Mouse (Mus musculus): ENCODE measurements around the gene Usp4. TPM values are rescaled to one million over a fixed set of nuclear protein-coding genes. Genes with fewer than 3 reads are reported as not detected.
A peak's percentile ranks its signal among the peaks of the same experiment; 100 is the strongest.

The Usp4 gene
- polyA plus RNA-seq, 1 experiment from 2014 or later, result 163 TPM

- Histone ChIP-seq H3K9me3 (ENCODE audit: control insufficient read depth, low read length) (no peaks in the 10 kb centered on the region), H3K36me3 (ENCODE audit: control insufficient read depth, insufficient read depth) (peaks cover 19% of the 10 kb centered on the region), H3K4me1 (replicated peaks; ENCODE audit: control insufficient read depth, insufficient read depth, low read length) (no peaks in the 10 kb centered on the region), H3K9ac (replicated peaks; ENCODE audit: low read depth, low read length) (no peak overlapping the region), H3K4me2 (ENCODE audit: low read length) (no peak overlapping the region), H3K4me3 (replicated peaks; ENCODE audit: low read length) (no peak overlapping the region), H3K27ac (ENCODE audit: low read length) (no peak overlapping the region), H3K27me3 (replicated peaks; ENCODE audit: control insufficient read depth, insufficient read depth, low read length) (no peaks in the 10 kb centered on the region)
- no peak for ATAC-seq
- WGBS, result 96% methylated on average over 6 of the region's 6 CpGs
Measured at GRCm38 (mm10) chr9:108394191-108394590, 46.5 kb downstream of the Usp4 start.

- 88% methylated on average over 1 of the region's 1 CpGs for WGBS
- ATAC-seq, result no peak
Measured at GRCm38 (mm10) chr9:108395427-108395826, 47.8 kb downstream of the Usp4 start.

GRCm38 (mm10) chr9:108398324-108398723 lies 50.7 kb downstream of the Usp4 start:
- H3K9me3 ChIP-seq (ENCODE audit: control insufficient read depth, low read length), result no peaks in the 10 kb centered on the region
- no peak overlapping the region for H3K27ac ChIP-seq (ENCODE audit: low read length)
- H3K4me3 ChIP-seq (replicated peaks; ENCODE audit: low read length), result no peak overlapping the region
- H3K27me3 ChIP-seq (replicated peaks; ENCODE audit: control insufficient read depth, insufficient read depth, low read length), result no peaks in the 10 kb centered on the region
- no peak overlapping the region for H3K4me2 ChIP-seq (ENCODE audit: low read length)
- WGBS, result 90% methylated on average over 3 of the region's 3 CpGs
- peaks cover under 1% of the 10 kb centered on the region; the same call in 1 of the 2 replicates for H3K36me3 ChIP-seq (ENCODE audit: control insufficient read depth, insufficient read depth)
- ATAC-seq, result no peak
- no peak overlapping the region for H3K9ac ChIP-seq (replicated peaks; ENCODE audit: low read depth, low read length)
- H3K4me1 ChIP-seq (replicated peaks; ENCODE audit: control insufficient read depth, insufficient read depth, low read length), result peaks cover 12% of the 10 kb centered on the region

More at GRCm38 (mm10) chr9:108395427-108395826, 47.8 kb downstream of the Usp4 start:
- H3K4me1 ChIP-seq (replicated peaks; ENCODE audit: control insufficient read depth, insufficient read depth, low read length), result no peaks in the 10 kb centered on the region
- H3K4me2 ChIP-seq (ENCODE audit: low read length), result no peak overlapping the region
- H3K27ac ChIP-seq (ENCODE audit: low read length), result no peak overlapping the region
- peaks cover 17% of the 10 kb centered on the region for H3K36me3 ChIP-seq (ENCODE audit: control insufficient read depth, insufficient read depth)
- no peak overlapping the region for H3K4me3 ChIP-seq (replicated peaks; ENCODE audit: low read length)
- no peaks in the 10 kb centered on the region for H3K27me3 ChIP-seq (replicated peaks; ENCODE audit: control insufficient read depth, insufficient read depth, low read length)
- no peak overlapping the region for H3K9ac ChIP-seq (replicated peaks; ENCODE audit: low read depth, low read length)
- no peaks in the 10 kb centered on the region for H3K9me3 ChIP-seq (ENCODE audit: control insufficient read depth, low read length)

GRCm38 (mm10) chr9:108401186-108401960 lies 53.7 kb downstream of the Usp4 start:
- Histone ChIP-seq H3K27ac (ENCODE audit: low read length) (peak overlapping the region; percentile 72), H3K4me3 (replicated peaks; ENCODE audit: low read length) (no peak overlapping the region), H3K4me2 (ENCODE audit: low read length) (no peak overlapping the region), H3K4me1 (replicated peaks; ENCODE audit: control insufficient read depth, insufficient read depth, low read length) (peaks cover 12% of the 10 kb centered on the region), H3K9ac (replicated peaks; ENCODE audit: low read depth, low read length) (no peak overlapping the region), H3K36me3 (ENCODE audit: control insufficient read depth, insufficient read depth) (no peaks in the 10 kb centered on the region), H3K27me3 (replicated peaks; ENCODE audit: control insufficient read depth, insufficient read depth, low read length) (no peaks in the 10 kb centered on the region), H3K9me3 (ENCODE audit: control insufficient read depth, low read length) (no peaks in the 10 kb centered on the region)
- no peak for ATAC-seq
- 20% methylated on average over 7 of the region's 7 CpGs for WGBS

- no peaks in the 10 kb centered on the region for H3K27me3 ChIP-seq (replicated peaks; ENCODE audit: control insufficient read depth, insufficient read depth, low read length)
- H3K4me3 ChIP-seq (replicated peaks; ENCODE audit: low read length), result no peak overlapping the region
- H3K27ac ChIP-seq (ENCODE audit: low read length), result no peak overlapping the region
- peaks cover 12% of the 10 kb centered on the region for H3K4me1 ChIP-seq (replicated peaks; ENCODE audit: control insufficient read depth, insufficient read depth, low read length)
- WGBS, result 85% methylated on average over 4 of the region's 4 CpGs
- no peak overlapping the region for H3K9ac ChIP-seq (replicated peaks; ENCODE audit: low read depth, low read length)
- no peaks in the 10 kb centered on the region for H3K9me3 ChIP-seq (ENCODE audit: control insufficient read depth, low read length)
- H3K36me3 ChIP-seq (ENCODE audit: control insufficient read depth, insufficient read depth), result no peaks in the 10 kb centered on the region
- no peak overlapping the region for H3K4me2 ChIP-seq (ENCODE audit: low read length)
- no peak for ATAC-seq
Measured at GRCm38 (mm10) chr9:108403081-108403480, 55.4 kb downstream of the Usp4 start.

GRCm38 (mm10) chr9:108404451-108404850 lies 56.8 kb downstream of the Usp4 start:
- no peak for ATAC-seq

GRCm38 (mm10) chr9:108409535-108409934 lies 61.9 kb downstream of the Usp4 start:
- WGBS, result 92% methylated on average over 4 of the region's 4 CpGs
- Histone ChIP-seq H3K4me1 (replicated peaks; ENCODE audit: control insufficient read depth, insufficient read depth, low read length) (peaks cover 4% of the 10 kb centered on the region; the same call in 1 of the 2 replicates), H3K27me3 (replicated peaks; ENCODE audit: control insufficient read depth, insufficient read depth, low read length) (no peaks in the 10 kb centered on the region), H3K9me3 (ENCODE audit: control insufficient read depth, low read length) (no peaks in the 10 kb centered on the region), H3K36me3 (ENCODE audit: control insufficient read depth, insufficient read depth) (no peaks in the 10 kb centered on the region), H3K27ac (ENCODE audit: low read length) (no peak overlapping the region), H3K9ac (replicated peaks; ENCODE audit: low read depth, low read length) (no peak overlapping the region), H3K4me3 (replicated peaks; ENCODE audit: low read length) (no peak overlapping the region), H3K4me2 (ENCODE audit: low read length) (no peak overlapping the region)
- ATAC-seq, result no peak

More at GRCm38 (mm10) chr9:108404451-108404850, 56.8 kb downstream of the Usp4 start:
- H3K9me3 ChIP-seq (ENCODE audit: control insufficient read depth, low read length), result no peaks in the 10 kb centered on the region
- H3K9ac ChIP-seq (replicated peaks; ENCODE audit: low read depth, low read length), result no peak overlapping the region
- 91% methylated on average over 8 of the region's 8 CpGs for WGBS
- peaks cover 12% of the 10 kb centered on the region for H3K4me1 ChIP-seq (replicated peaks; ENCODE audit: control insufficient read depth, insufficient read depth, low read length)
- no peaks in the 10 kb centered on the region for H3K36me3 ChIP-seq (ENCODE audit: control insufficient read depth, insufficient read depth)
- H3K4me2 ChIP-seq (ENCODE audit: low read length), result no peak overlapping the region
- no peak overlapping the region for H3K4me3 ChIP-seq (replicated peaks; ENCODE audit: low read length)
- H3K27me3 ChIP-seq (replicated peaks; ENCODE audit: control insufficient read depth, insufficient read depth, low read length), result no peaks in the 10 kb centered on the region
- no peak overlapping the region for H3K27ac ChIP-seq (ENCODE audit: low read length)

GRCm38 (mm10) chr9:108411381-108411942 lies 63.8 kb downstream of the Usp4 start:
- Histone ChIP-seq H3K9ac (replicated peaks; ENCODE audit: low read depth, low read length) (no peak overlapping the region), H3K9me3 (ENCODE audit: control insufficient read depth, low read length) (no peaks in the 10 kb centered on the region), H3K36me3 (ENCODE audit: control insufficient read depth, insufficient read depth) (no peaks in the 10 kb centered on the region), H3K27ac (ENCODE audit: low read length) (no peak overlapping the region), H3K4me2 (ENCODE audit: low read length) (no peak overlapping the region), H3K4me1 (replicated peaks; ENCODE audit: control insufficient read depth, insufficient read depth, low read length) (peaks cover 4% of the 10 kb centered on the region; the same call in 1 of the 2 replicates), H3K4me3 (replicated peaks; ENCODE audit: low read length) (no peak overlapping the region), H3K27me3 (replicated peaks; ENCODE audit: control insufficient read depth, insufficient read depth, low read length) (no peaks in the 10 kb centered on the region)
- WGBS, result 58% methylated on average over 9 of the region's 9 CpGs
- no peak for ATAC-seq

- peaks cover 4% of the 10 kb centered on the region; the same call in 1 of the 2 replicates for H3K4me1 ChIP-seq (replicated peaks; ENCODE audit: control insufficient read depth, insufficient read depth, low read length)
- H3K36me3 ChIP-seq (ENCODE audit: control insufficient read depth, insufficient read depth), result no peaks in the 10 kb centered on the region
- no peak overlapping the region for H3K4me2 ChIP-seq (ENCODE audit: low read length)
- no peaks in the 10 kb centered on the region for H3K27me3 ChIP-seq (replicated peaks; ENCODE audit: control insufficient read depth, insufficient read depth, low read length)
- H3K4me3 ChIP-seq (replicated peaks; ENCODE audit: low read length), result no peak overlapping the region
- 88% methylated on average over 1 of the region's 1 CpGs for WGBS
- H3K9ac ChIP-seq (replicated peaks; ENCODE audit: low read depth, low read length), result no peak overlapping the region
- no peaks in the 10 kb centered on the region for H3K9me3 ChIP-seq (ENCODE audit: control insufficient read depth, low read length)
- no peak for ATAC-seq
- no peak overlapping the region for H3K27ac ChIP-seq (ENCODE audit: low read length)
Measured at GRCm38 (mm10) chr9:108412221-108412620, 64.6 kb downstream of the Usp4 start.

Data from forebrain, embryonic 16.5 days (tissue).